Mouse (Mus musculus) 3134 (cell line): ENCODE data around the gene Kctd14.
"Not testable (repeated sequence)": the region's sequence is repeated elsewhere in the genome, so short reads cannot be mapped to it uniquely, and the experiment has no call there.

Source experiments
- DNase-seq: peaks from one replicate; pipeline ENCODE4 v3.0.0-alpha.2; 2011; ENCODE audit warnings: low spot score; ENCODE audit not compliant: insufficient read length; ENCODE audit errors: extremely low read depth

Kctd14 gene

GRCm38 (mm10) chr7:97451023-97451422 is at the start of gene Kctd14:
TSS of gene Kctd14 (plus strand) at chr7:97451323.
- not testable (repeated sequence) for DNase-seq

- no peak for DNase-seq
Measured at GRCm38 (mm10) chr7:97407145-97407544, 44.0 kb upstream of the Kctd14 start.

- no peak for DNase-seq
Measured at GRCm38 (mm10) chr7:97411106-97411505, 40.0 kb upstream of the Kctd14 start.

- DNase-seq = no peak
Measured at GRCm38 (mm10) chr7:97411575-97411974, 39.5 kb upstream of the Kctd14 start.

- no peak for DNase-seq
Measured at GRCm38 (mm10) chr7:97413981-97414380, 37.1 kb upstream of the Kctd14 start.

- no peak for DNase-seq
Measured at GRCm38 (mm10) chr7:97414426-97414825, 36.7 kb upstream of the Kctd14 start.

- no peak for DNase-seq
Measured at GRCm38 (mm10) chr7:97414915-97415687, 36.0 kb upstream of the Kctd14 start.

GRCm38 (mm10) chr7:97416473-97416872 is 34.6 kb upstream of the Kctd14 start:
- no peak for DNase-seq

GRCm38 (mm10) chr7:97416906-97417777 is 34.0 kb upstream of the Kctd14 start, which contains the start of gene Thrsp:
TSS of gene Thrsp (minus strand) at chr7:97417730.
- no peak for DNase-seq

GRCm38 (mm10) chr7:97418717-97419116 is 32.4 kb upstream of the Kctd14 start:
- DNase-seq = peak; percentile 54

GRCm38 (mm10) chr7:97419163-97419562 is 32.0 kb upstream of the Kctd14 start:
- no peak for DNase-seq

GRCm38 (mm10) chr7:97420406-97420805 is 30.7 kb upstream of the Kctd14 start:
- no peak for DNase-seq

GRCm38 (mm10) chr7:97420958-97421651 is 30.0 kb upstream of the Kctd14 start:
- no peak for DNase-seq

- DNase-seq = no peak
Measured at GRCm38 (mm10) chr7:97423754-97424153, 27.4 kb upstream of the Kctd14 start.

- peak; percentile 73 for DNase-seq
Measured at GRCm38 (mm10) chr7:97424621-97425245, 26.4 kb upstream of the Kctd14 start.

- DNase-seq = peak; percentile 55
Measured at GRCm38 (mm10) chr7:97426566-97426965, 24.6 kb upstream of the Kctd14 start.

GRCm38 (mm10) chr7:97427296-97427695 is 23.8 kb upstream of the Kctd14 start:
- DNase-seq = no peak

GRCm38 (mm10) chr7:97427778-97428420 is 23.2 kb upstream of the Kctd14 start:
- DNase-seq = no peak

- DNase-seq = no peak
Measured at GRCm38 (mm10) chr7:97429705-97430104, 21.4 kb upstream of the Kctd14 start.

- not testable (repeated sequence) for DNase-seq
Measured at GRCm38 (mm10) chr7:97433517-97433916, 17.6 kb upstream of the Kctd14 start.
